ENCODE assay signal across 8 mouse cellular contexts in genomic region chr8:120490354-120491141, GRCm38 (mm10).
DNase-seq lines count a peak whose midpoint lies in the region; ATAC-seq and TF ChIP-seq lines count a peak whose summit lies in the region.

No protein-coding gene starts in this region.

- TF ChIP-seq RAD21 in MEL (IDR thresholded peaks at IDR 0.05; ENCODE audit: low read depth, low read length) = no peak

- no peaks in the 10 kb centered on the region for H3K9me3 ChIP-seq in heart, embryonic 13.5 days
- H3K9me3 ChIP-seq in MEL (replicated peaks; ENCODE audit: insufficient read depth, low read length) = no peaks in the 10 kb centered on the region
- no peaks in the 10 kb centered on the region for H3K9me3 ChIP-seq in hindbrain, embryonic 11.5 days (ENCODE audit: control insufficient read depth, low read length)
- no peaks in the 10 kb centered on the region for H3K9me3 ChIP-seq in liver, embryonic 13.5 days (replicated peaks)

- no peak for DNase-seq in heart, postnatal 4 days
- DNase-seq in MEL (ENCODE audit: low read depth, low spot score) = peak; percentile 76
- no peak for DNase-seq in hindbrain, embryonic 11.5 days (ENCODE audit: low spot score)
- DNase-seq in liver, embryonic 13.5 days = no peak
- no peak for DNase-seq in gastrocnemius, postnatal 36 days
- DNase-seq in embryo, embryonic 9.5 days (ENCODE audit: extremely low spot score) = no peak

- H3K27me3 ChIP-seq in heart, embryonic 13.5 days (replicated peaks) = no peaks in the 10 kb centered on the region
- no peaks in the 10 kb centered on the region for H3K27me3 ChIP-seq in MEL (ENCODE audit: control insufficient read depth in 1 of 2, insufficient read depth in 2 of 2, low read length in 2 of 2)
- no peaks in the 10 kb centered on the region for H3K27me3 ChIP-seq in hindbrain, embryonic 11.5 days (ENCODE audit: control insufficient read depth, insufficient read depth, low read length)
- no peaks in the 10 kb centered on the region for H3K27me3 ChIP-seq in liver, embryonic 13.5 days
- no peaks in the 10 kb centered on the region for H3K27me3 ChIP-seq in small intestine, adult 2 months (ENCODE audit: control insufficient read depth, insufficient read depth, low read length)

- peak overlapping the region; percentile 95 for H3K9ac ChIP-seq in heart, embryonic 13.5 days
- H3K9ac ChIP-seq in MEL (ENCODE audit: control insufficient read depth, low read depth, low read length, poor library complexity, severe bottlenecking) = peak overlapping the region; percentile 89
- H3K9ac ChIP-seq in hindbrain, embryonic 11.5 days (ENCODE audit: low read depth, low read length) = peak overlapping the region; percentile 98
- peak overlapping the region; percentile 98 for H3K9ac ChIP-seq in liver, embryonic 13.5 days

- TF ChIP-seq EP300 in MEL (IDR thresholded peaks at IDR 0.05; ENCODE audit: low read depth in 1 of 2, low read length in 2 of 2) = no peak

- ATAC-seq in heart, embryonic 13.5 days (ENCODE audit: extremely low read depth, insufficient number of reproducible peaks, low FRiP score, low TSS enrichment) = no peak
- ATAC-seq in hindbrain, embryonic 11.5 days (ENCODE audit: low FRiP score) = no peak
- ATAC-seq in liver, embryonic 13.5 days (ENCODE audit: low read depth) = no peak

- no peaks in the 10 kb centered on the region for H3K36me3 ChIP-seq in heart, embryonic 13.5 days
- peaks cover 0 to 19% of the 10 kb centered on the region in 2 experiments; a peak in 3 of 4 replicates for H3K36me3 ChIP-seq in MEL (ENCODE audit: control insufficient read depth in 1 of 2, insufficient read depth in 2 of 2, low read length in 2 of 2)
- H3K36me3 ChIP-seq in hindbrain, embryonic 11.5 days (ENCODE audit: control insufficient read depth, insufficient read depth, low read length) = no peaks in the 10 kb centered on the region
- peaks cover 11% of the 10 kb centered on the region; the same call in 1 of the 2 replicates for H3K36me3 ChIP-seq in liver, embryonic 13.5 days
- no peaks in the 10 kb centered on the region for H3K36me3 ChIP-seq in small intestine, adult 2 months (ENCODE audit: control insufficient read depth, insufficient read depth, low read length)

- no peak for TF ChIP-seq POLR2A in MEL (IDR thresholded peaks at IDR 0.05; ENCODE audit: control insufficient read depth in 1 of 2, insufficient read depth in 1 of 2, low read depth in 1 of 2, low read length in 2 of 2, poor library complexity in 1 of 2)
- TF ChIP-seq POLR2A in small intestine, adult 2 months (IDR thresholded peaks at IDR 0.05; ENCODE audit: low read depth, low read length) = peak; percentile 5; the same call in 1 of the 2 replicates

- H3K4me3 ChIP-seq in heart, embryonic 13.5 days = peak overlapping the region; percentile 81
- H3K4me3 ChIP-seq in MEL (ENCODE audit: control insufficient read depth in 1 of 2, insufficient read depth in 1 of 2, low read depth in 2 of 2, low read length in 2 of 2) = peak overlapping the region; percentile 85 to 93
- H3K4me3 ChIP-seq in hindbrain, embryonic 11.5 days (ENCODE audit: low read depth, low read length) = peak overlapping the region; percentile 91
- H3K4me3 ChIP-seq in liver, embryonic 13.5 days (replicated peaks) = peak overlapping the region; percentile 99
- peak overlapping the region; percentile 88 for H3K4me3 ChIP-seq in small intestine, adult 2 months (ENCODE audit: low read depth, low read length)

- WGBS in heart, embryonic 13.5 days = 11% methylated on average over 12 of the region's 12 CpGs
- 17% methylated on average over 12 of the region's 12 CpGs for WGBS in hindbrain, embryonic 11.5 days
- 4% methylated on average over 12 of the region's 12 CpGs for WGBS in liver, embryonic 13.5 days (ENCODE audit: insufficient replicate concordance)
- 7% methylated on average over 12 of the region's 12 CpGs for WGBS in small intestine, adult 2 months

- H3K79me2 ChIP-seq in MEL (ENCODE audit: control insufficient read depth, insufficient read depth, low read length, poor library complexity) = peaks cover 89% of the 10 kb centered on the region

- no peak for TF ChIP-seq CTCF in MEL (IDR thresholded peaks at IDR 0.05 in 2 of 3, conservative IDR thresholded peaks at IDR 0.05 in 1 of 3; ENCODE audit: control insufficient read depth in 1 of 3, insufficient read depth in 1 of 3, low read depth in 2 of 3, low read length in 3 of 3, poor library complexity in 1 of 3, severe bottlenecking in 1 of 3)
- TF ChIP-seq CTCF in small intestine, adult 2 months (IDR thresholded peaks at IDR 0.05; ENCODE audit: extremely low read depth, insufficient read length, insufficient replicate concordance, low read depth, low read length) = no peak

- H3K4me1 ChIP-seq in heart, embryonic 13.5 days = peaks cover 77% of the 10 kb centered on the region
- peaks cover 9 to 27% of the 10 kb centered on the region in 2 experiments; a peak in 3 of 4 replicates for H3K4me1 ChIP-seq in MEL (ENCODE audit: control insufficient read depth in 1 of 2, insufficient read depth in 2 of 2, low read length in 2 of 2)
- peaks cover 38% of the 10 kb centered on the region for H3K4me1 ChIP-seq in hindbrain, embryonic 11.5 days (replicated peaks; ENCODE audit: control insufficient read depth, insufficient read depth, low read length)
- peaks cover 79% of the 10 kb centered on the region for H3K4me1 ChIP-seq in liver, embryonic 13.5 days (replicated peaks)
- H3K4me1 ChIP-seq in small intestine, adult 2 months (ENCODE audit: control insufficient read depth, insufficient read depth, insufficient read length, low read length) = peaks cover 47% of the 10 kb centered on the region

- H3K4me2 ChIP-seq in heart, embryonic 13.5 days = peak overlapping the region; percentile 92
- peak overlapping the region; percentile 83 for H3K4me2 ChIP-seq in hindbrain, embryonic 11.5 days (replicated peaks; ENCODE audit: low read depth, low read length)
- peak overlapping the region; percentile 92 for H3K4me2 ChIP-seq in liver, embryonic 13.5 days

- intact Hi-C loops in gastrocnemius, postnatal 36 days (cut with DNase I) = no loop called here

- H3K27ac ChIP-seq in heart, embryonic 13.5 days (replicated peaks) = peak overlapping the region; percentile 97
- H3K27ac ChIP-seq in MEL (ENCODE audit: control insufficient read depth, low read depth, low read length) = peak overlapping the region; percentile 99
- peak overlapping the region; percentile 100; the same call in 1 of the 2 replicates for H3K27ac ChIP-seq in hindbrain, embryonic 11.5 days (ENCODE audit: low read depth, low read length)
- H3K27ac ChIP-seq in liver, embryonic 13.5 days = peak overlapping the region; percentile 99
- peak overlapping the region; percentile 98 for H3K27ac ChIP-seq in small intestine, adult 2 months (ENCODE audit: insufficient read depth, low read depth, low read length)

TF ChIP-seq in MEL, 35 proteins besides CTCF, POLR2A, EP300 and RAD21:
- TF ChIP-seq TAL1 (IDR thresholded peaks at IDR 0.05; ENCODE audit: low read length) (0 out of 2 replicates have a peak, but pooled peaks have one; percentile 6), MAFK (IDR thresholded peaks at IDR 0.05; ENCODE audit: borderline replicate concordance, low read depth, low read length) (no peak), JUND (IDR thresholded peaks at IDR 0.05; ENCODE audit: low read depth, low read length) (no peak), MYC (IDR thresholded peaks at IDR 0.05; ENCODE audit: low read depth, low read length) (no peak), GABPA (IDR thresholded peaks at IDR 0.05; ENCODE audit: low read depth, low read length) (no peak), ELF1 (IDR thresholded peaks at IDR 0.05; ENCODE audit: low read depth, low read length) (peak; percentile 55; the same call in 1 of the 2 replicates), KAT2A (conservative IDR thresholded peaks at IDR 0.05; ENCODE audit: low read depth, low read length) (no peak), MAZ (IDR thresholded peaks at IDR 0.05; ENCODE audit: low read depth, low read length) (peak; percentile 26; the same call in 1 of the 2 replicates), SIN3A (IDR thresholded peaks at IDR 0.05; ENCODE audit: low read length) (peak; percentile 93), UBTF (IDR thresholded peaks at IDR 0.05; ENCODE audit: borderline replicate concordance, insufficient read depth, low read depth, low read length) (0 out of 2 replicates have a peak, but pooled peaks have one; percentile 42), BHLHE40 (IDR thresholded peaks at IDR 0.05; ENCODE audit: borderline replicate concordance, low read depth, low read length) (peak; percentile 48; the same call in 1 of the 2 replicates), MAX (IDR thresholded peaks at IDR 0.05; ENCODE audit: low read length) (no peak; the same call in 1 of the 2 replicates), MXI1 (IDR thresholded peaks at IDR 0.05; ENCODE audit: low read depth, low read length) (peak; percentile 64), TCF12 (IDR thresholded peaks at IDR 0.05; ENCODE audit: low read depth, low read length) (peak; percentile 20; the same call in 1 of the 2 replicates), HCFC1 (IDR thresholded peaks at IDR 0.05; ENCODE audit: low read depth, low read length) (0 out of 2 replicates have a peak, but pooled peaks have one; percentile 21), ZMIZ1 (IDR thresholded peaks at IDR 0.05; ENCODE audit: low read depth, low read length) (no peak), ETS1 (IDR thresholded peaks at IDR 0.05; ENCODE audit: low read depth, low read length) (peak; percentile 58), POLR2AphosphoS5 (IDR thresholded peaks at IDR 0.05; ENCODE audit: borderline replicate concordance, low read depth, low read length) (no peak), CHD2 (IDR thresholded peaks at IDR 0.05; ENCODE audit: low read length) (no peak), TBP (IDR thresholded peaks at IDR 0.05; ENCODE audit: low read depth, low read length) (no peak), USF1 (IDR thresholded peaks at IDR 0.05; ENCODE audit: low read depth, low read length) (peak; percentile 89)
TF ChIP-seq in MEL: peak in this region for 11.
